Mouse (Mus musculus) stomach, embryonic 16.5 days (tissue): ENCODE measurements at regions not wholly inside any gene's neighbourhood (a gene's known extent, or its start where the extent isn't known, plus 50 kb on each side); places are given as distances from the start of the nearest gene placed in this dataset.

ENCODE experiments used
- ATAC-seq: fragments of 200-750 bp; cut with Nextera tagmentation; 2 replicates; pipeline ENCODE4 v1.8.0; 2017; ENCODE audit warnings: moderate number of reproducible peaks, moderate TSS enrichment; ENCODE audit not compliant: insufficient read depth, low FRiP score
- H3K27ac ChIP-seq: fragments of 300-500 bp; sonication (generic); 2 replicates; pipeline ENCODE4 v1.5.1; 2014; ENCODE audit warnings: low read length
- H3K27me3 ChIP-seq: fragments of 300-500 bp; sonication (generic); 2 replicates; pipeline ENCODE4 v1.6.1; 2014; ENCODE audit warnings: low read length, control low read depth, mixed read lengths; ENCODE audit not compliant: control insufficient read depth, insufficient read depth
- H3K36me3 ChIP-seq: fragments of 300-500 bp; sonication (generic); 2 replicates; pipeline ENCODE4 v1.6.1; 2014; ENCODE audit warnings: low read length; ENCODE audit not compliant: control insufficient read depth, insufficient read depth
- H3K4me1 ChIP-seq: fragments of 300-500 bp; sonication (generic); 2 replicates; pipeline ENCODE4 v1.6.1; 2014; ENCODE audit warnings: low read length, control low read depth, mixed read lengths; ENCODE audit not compliant: control insufficient read depth, insufficient read depth
- H3K4me2 ChIP-seq: fragments of 300-500 bp; sonication (generic); 2 replicates; pipeline ENCODE4 v1.6.1; 2014; ENCODE audit warnings: low read depth, low read length, mixed read lengths
- H3K4me3 ChIP-seq: fragments of 300-500 bp; sonication (generic); replicated peaks from 2 replicates; pipeline ENCODE4 v1.5.1; 2014; ENCODE audit warnings: mild to moderate bottlenecking, low read length
- H3K9ac ChIP-seq: fragments of 300-500 bp; sonication (generic); 2 replicates; pipeline ENCODE4 v1.6.1; 2014; ENCODE audit warnings: low read length
- H3K9me3 ChIP-seq: fragments of 300-500 bp; sonication (generic); replicated peaks from 2 replicates; pipeline ENCODE4 v1.6.1; 2016; ENCODE audit warnings: low read length, control low read depth; ENCODE audit not compliant: control insufficient read depth
- WGBS: fragments of 180-500 bp; shearing (Covaris S2); extraction: QIAGEN DNeasy Blood & Tissue Kit; methylation state at CpG from one replicate; pipeline ENCODE4 v1.1.7; 2014; 5-methylcytosine and 5-hydroxymethylcytosine counted together

DNA sequence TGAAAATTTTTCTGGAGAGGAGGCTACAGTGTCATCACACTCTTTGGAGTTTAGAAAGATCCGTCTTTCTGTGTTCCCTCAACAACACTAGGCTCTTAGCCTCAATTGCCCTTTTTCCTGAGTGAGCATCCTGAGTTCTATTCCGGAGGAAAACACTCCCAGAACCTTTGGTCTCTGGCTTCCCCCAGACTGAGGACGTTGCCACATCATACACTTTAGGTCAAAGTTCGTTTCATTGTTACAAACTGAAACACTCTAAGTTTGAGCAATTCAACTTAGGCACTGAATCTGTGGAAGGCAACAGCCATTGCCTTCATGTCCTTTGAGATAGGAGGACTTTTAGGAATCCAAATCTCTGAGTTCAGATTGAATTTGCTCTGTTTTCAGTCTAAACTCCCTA lies 85.0 kb downstream of the Arl4a start:
- no peak overlapping the region for H3K4me3 ChIP-seq
- ATAC-seq: no peak
- no peak overlapping the region for H3K27ac ChIP-seq
- H3K4me2 ChIP-seq: no peak overlapping the region
- H3K9ac ChIP-seq: no peak overlapping the region
- H3K4me1 ChIP-seq: no peaks in the 10 kb centered on the region
- H3K36me3 ChIP-seq: no peaks in the 10 kb centered on the region
- H3K9me3 ChIP-seq: no peaks in the 10 kb centered on the region
- WGBS: 55% methylated on average over 4 of the region's 4 CpGs
- no peaks in the 10 kb centered on the region for H3K27me3 ChIP-seq

DNA sequence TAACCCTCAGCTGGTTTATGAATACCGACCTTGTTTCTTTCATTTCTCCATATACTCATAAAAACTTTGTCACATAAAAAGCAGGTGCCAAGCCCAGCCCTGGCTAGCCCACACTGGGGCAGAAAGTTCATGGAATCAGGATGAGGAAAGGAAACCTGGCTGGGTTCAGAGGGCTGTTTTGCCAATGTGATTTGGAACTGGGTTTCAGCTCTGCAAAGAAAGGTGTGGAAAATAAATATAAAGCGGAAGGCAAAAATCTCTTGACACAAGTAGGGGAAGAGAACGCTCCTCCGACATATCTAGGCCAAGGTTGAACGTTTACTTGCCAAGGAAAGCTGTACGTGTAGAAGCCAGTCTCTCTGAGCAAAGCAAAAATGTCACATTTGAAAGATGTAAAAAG lies 85.9 kb downstream of the Arl4a start:
- H3K27me3 ChIP-seq: no peaks in the 10 kb centered on the region
- H3K36me3 ChIP-seq: no peaks in the 10 kb centered on the region
- ATAC-seq: no peak
- H3K4me1 ChIP-seq: no peaks in the 10 kb centered on the region
- H3K4me3 ChIP-seq: no peak overlapping the region
- no peak overlapping the region for H3K4me2 ChIP-seq
- H3K9me3 ChIP-seq: no peaks in the 10 kb centered on the region
- no peak overlapping the region for H3K27ac ChIP-seq
- WGBS: 68% methylated on average over 6 of the region's 6 CpGs
- H3K9ac ChIP-seq: no peak overlapping the region

DNA sequence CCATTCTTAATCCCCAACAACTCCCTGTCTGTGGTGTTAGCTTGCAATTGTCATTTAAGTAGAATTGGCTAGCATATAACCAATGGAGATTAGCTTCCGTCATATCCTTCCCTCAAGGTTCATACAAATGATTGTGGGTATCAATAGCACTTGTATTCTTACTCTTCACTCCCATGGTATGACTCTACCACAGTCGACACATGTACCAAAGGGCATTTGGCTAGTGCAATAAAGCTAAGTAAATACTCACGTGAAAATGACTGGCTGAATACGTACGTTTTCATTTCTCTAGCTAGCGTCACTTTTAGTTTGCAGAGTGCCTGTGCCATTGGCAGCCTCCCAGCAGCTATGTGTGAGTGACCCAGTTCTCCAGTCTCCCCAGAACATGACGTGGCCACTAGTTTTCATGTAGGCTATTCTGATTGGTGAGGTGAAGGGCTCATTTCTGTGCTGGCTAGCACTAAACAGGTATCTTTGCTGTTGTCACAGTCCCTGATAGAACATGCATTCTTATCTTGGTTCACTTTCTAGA lies 87.5 kb downstream of the Arl4a start:
- Histone ChIP-seq H3K9me3 (no peaks in the 10 kb centered on the region), H3K9ac (no peak overlapping the region), H3K27me3 (no peaks in the 10 kb centered on the region), H3K36me3 (no peaks in the 10 kb centered on the region), H3K4me1 (no peaks in the 10 kb centered on the region), H3K4me2 (no peak overlapping the region), H3K4me3 (no peak overlapping the region), H3K27ac (no peak overlapping the region)
- WGBS: 62% methylated on average over 7 of the region's 7 CpGs
- ATAC-seq: no peak; the same call in 1 of the 2 replicates

- 61% methylated on average over 5 of the region's 5 CpGs for WGBS
- Histone ChIP-seq H3K9me3 (no peaks in the 10 kb centered on the region), H3K27me3 (no peaks in the 10 kb centered on the region), H3K4me3 (no peak overlapping the region), H3K4me1 (no peaks in the 10 kb centered on the region), H3K4me2 (no peak overlapping the region), H3K9ac (no peak overlapping the region), H3K27ac (no peak overlapping the region), H3K36me3 (no peaks in the 10 kb centered on the region)
- no peak for ATAC-seq
Observed at GRCm38 (mm10) chr12:39942910-39943309, 94.9 kb downstream of the Arl4a start.

DNA sequence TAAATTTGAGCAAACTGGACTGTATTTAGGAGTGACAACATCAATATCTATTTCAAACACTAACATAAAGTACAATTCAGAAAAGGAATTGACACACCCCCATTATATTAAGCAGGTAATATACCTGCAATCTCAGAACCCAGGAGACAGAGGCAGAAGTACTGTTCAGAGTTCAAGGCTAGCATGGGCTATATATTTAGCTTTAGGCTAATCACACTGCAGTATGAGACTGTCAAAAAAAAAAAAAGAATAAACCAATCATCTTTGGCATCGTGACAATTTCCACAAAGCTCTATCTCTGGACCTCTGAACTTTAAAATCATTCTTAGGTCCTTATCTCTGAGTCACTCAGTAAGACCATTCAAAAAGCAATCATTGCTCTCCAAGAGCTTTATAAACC lies 96.7 kb downstream of the Arl4a start:
- Histone ChIP-seq H3K27me3 (no peaks in the 10 kb centered on the region), H3K9me3 (no peaks in the 10 kb centered on the region), H3K4me2 (no peak overlapping the region), H3K36me3 (no peaks in the 10 kb centered on the region), H3K4me1 (no peaks in the 10 kb centered on the region), H3K27ac (no peak overlapping the region), H3K4me3 (no peak overlapping the region), H3K9ac (no peak overlapping the region)
- 61% methylated on average over 1 of the region's 1 CpGs for WGBS
- ATAC-seq: no peak

- H3K9me3 ChIP-seq: no peaks in the 10 kb centered on the region
- no peaks in the 10 kb centered on the region for H3K4me1 ChIP-seq
- H3K4me2 ChIP-seq: no peak overlapping the region
- no peak overlapping the region for H3K27ac ChIP-seq
- ATAC-seq: no peak
- no peaks in the 10 kb centered on the region for H3K27me3 ChIP-seq
- H3K9ac ChIP-seq: no peak overlapping the region
- H3K36me3 ChIP-seq: no peaks in the 10 kb centered on the region
- no peak overlapping the region for H3K4me3 ChIP-seq
Observed at GRCm38 (mm10) chr12:39939017-39939416, 98.8 kb downstream of the Arl4a start.

DNA sequence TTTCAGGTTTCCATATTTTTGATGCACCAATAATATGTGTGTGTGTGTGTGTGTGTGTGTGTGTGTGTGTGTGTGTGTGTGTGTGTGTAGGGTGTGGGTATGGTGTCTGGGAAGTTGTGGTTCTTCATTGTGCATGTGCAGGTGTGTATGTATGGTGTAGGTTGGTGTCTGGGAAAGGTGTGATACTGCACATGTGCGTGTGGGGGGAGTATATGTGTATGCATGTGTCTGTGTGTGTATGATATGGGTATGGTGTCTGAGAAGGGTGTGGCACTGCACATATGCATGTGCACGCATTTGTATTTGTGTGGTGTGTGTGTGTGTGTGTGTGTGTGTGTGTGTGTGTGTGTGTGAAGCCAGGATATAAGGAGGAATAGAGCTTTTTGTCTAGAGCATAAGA lies 99.6 kb downstream of the Arl4a start:
- Histone ChIP-seq H3K36me3 (no peaks in the 10 kb centered on the region), H3K4me2 (no peak overlapping the region), H3K9ac (no peak overlapping the region), H3K4me1 (no peaks in the 10 kb centered on the region), H3K27me3 (no peaks in the 10 kb centered on the region), H3K4me3 (no peak overlapping the region), H3K9me3 (no peaks in the 10 kb centered on the region), H3K27ac (no peak overlapping the region)
- no peak for ATAC-seq
- 84% methylated on average over 2 of the region's 2 CpGs for WGBS

- H3K9me3 ChIP-seq: no peaks in the 10 kb centered on the region
- H3K36me3 ChIP-seq: no peaks in the 10 kb centered on the region
- no peak for ATAC-seq
- no peaks in the 10 kb centered on the region for H3K4me1 ChIP-seq
- 80% methylated on average over 11 of the region's 11 CpGs for WGBS
- no peaks in the 10 kb centered on the region for H3K27me3 ChIP-seq
- no peak overlapping the region for H3K9ac ChIP-seq
- no peak overlapping the region for H3K27ac ChIP-seq
- no peak overlapping the region for H3K4me2 ChIP-seq
- no peak overlapping the region for H3K4me3 ChIP-seq
Observed at GRCm38 (mm10) chr12:39936331-39936730, 101.5 kb downstream of the Arl4a start.

DNA sequence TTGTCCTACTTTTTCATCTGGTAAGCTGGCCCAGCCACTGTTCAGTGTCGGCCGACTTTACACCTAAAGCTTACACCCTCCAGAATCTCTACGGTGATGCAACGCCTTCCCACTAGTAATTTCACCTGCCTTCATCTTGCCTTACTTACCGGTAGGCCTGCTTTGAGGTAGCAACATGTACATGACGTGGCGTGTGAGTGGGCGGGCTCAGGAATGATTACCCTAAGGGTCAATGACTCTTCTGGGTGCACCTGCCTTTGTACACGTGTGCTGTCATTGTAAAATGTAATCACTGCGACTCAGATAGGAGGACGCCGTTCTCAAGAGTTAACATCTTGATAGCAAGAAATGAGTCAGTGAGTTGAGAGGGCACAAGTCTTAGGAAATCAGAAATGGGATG lies 102.0 kb downstream of the Arl4a start:
- no peaks in the 10 kb centered on the region for H3K27me3 ChIP-seq
- H3K4me1 ChIP-seq: no peaks in the 10 kb centered on the region
- H3K36me3 ChIP-seq: no peaks in the 10 kb centered on the region
- H3K4me2 ChIP-seq: no peak overlapping the region
- H3K27ac ChIP-seq: no peak overlapping the region
- H3K4me3 ChIP-seq: no peak overlapping the region
- ATAC-seq: no peak
- WGBS: 78% methylated on average over 12 of the region's 12 CpGs
- H3K9ac ChIP-seq: no peak overlapping the region
- H3K9me3 ChIP-seq: no peaks in the 10 kb centered on the region

- Histone ChIP-seq H3K36me3 (no peaks in the 10 kb centered on the region), H3K4me3 (no peak overlapping the region), H3K27ac (no peak overlapping the region), H3K4me2 (no peak overlapping the region), H3K4me1 (no peaks in the 10 kb centered on the region), H3K9me3 (no peaks in the 10 kb centered on the region), H3K9ac (no peak overlapping the region), H3K27me3 (no peaks in the 10 kb centered on the region)
- 56% methylated on average over 4 of the region's 4 CpGs for WGBS
- no peak for ATAC-seq
Observed at GRCm38 (mm10) chr12:39934877-39935276, 102.9 kb downstream of the Arl4a start.
